Mouse (Mus musculus) lung, postnatal 36 days (tissue): ENCODE data around the gene Ckb.

ENCODE experiments used
- DNase-seq: peaks from one replicate; pipeline ENCODE4 v3.0.0; 2022; ENCODE audit warnings: mixed read lengths

Gene Ckb

DNA sequence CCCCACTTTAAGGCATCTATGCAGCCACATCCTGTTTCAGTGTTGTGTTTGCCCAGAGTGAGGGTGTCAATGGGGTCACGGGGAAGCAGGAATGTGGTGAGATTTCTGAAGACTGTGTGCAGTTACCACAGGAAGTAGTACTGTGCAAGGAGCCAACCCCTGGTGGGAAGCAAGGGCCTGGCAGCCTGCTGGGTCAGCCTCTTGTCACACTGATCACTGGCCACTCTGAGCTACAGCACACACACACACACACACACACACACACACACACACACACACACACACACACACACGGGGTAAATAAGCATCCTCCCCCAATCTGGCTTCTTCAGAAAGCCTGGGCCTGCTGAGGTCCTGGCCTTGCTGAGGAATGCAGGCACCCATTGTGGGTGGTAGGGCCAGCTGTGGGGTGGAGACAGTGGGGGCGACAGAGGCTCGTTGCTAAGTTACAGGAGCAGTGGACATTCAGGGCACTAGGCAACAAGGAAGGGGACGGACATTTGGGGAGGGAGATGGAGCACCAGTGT lies 19.3 kb upstream of the Ckb start:
- peak; percentile 56 for DNase-seq

DNA sequence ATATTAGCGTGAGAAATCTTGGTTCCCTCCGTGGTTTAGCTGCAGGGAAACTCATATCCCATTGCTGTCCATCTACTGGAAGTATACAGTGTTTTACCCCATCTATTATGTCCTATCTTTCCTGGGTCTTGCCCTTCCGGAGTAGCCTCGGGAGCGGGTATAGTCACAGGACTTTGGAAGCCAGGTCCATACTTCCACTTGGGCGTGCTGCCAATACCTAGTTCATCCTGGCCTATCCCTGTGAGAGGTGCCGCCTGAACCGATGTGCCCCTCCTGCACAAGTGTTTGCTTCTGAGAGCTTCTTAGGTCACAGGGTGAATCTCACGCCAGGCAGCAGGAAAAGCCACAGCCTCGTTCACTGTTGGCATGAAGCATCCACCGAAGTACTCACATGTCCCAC lies 17.3 kb upstream of the Ckb start:
- peak; percentile 50 for DNase-seq

DNA sequence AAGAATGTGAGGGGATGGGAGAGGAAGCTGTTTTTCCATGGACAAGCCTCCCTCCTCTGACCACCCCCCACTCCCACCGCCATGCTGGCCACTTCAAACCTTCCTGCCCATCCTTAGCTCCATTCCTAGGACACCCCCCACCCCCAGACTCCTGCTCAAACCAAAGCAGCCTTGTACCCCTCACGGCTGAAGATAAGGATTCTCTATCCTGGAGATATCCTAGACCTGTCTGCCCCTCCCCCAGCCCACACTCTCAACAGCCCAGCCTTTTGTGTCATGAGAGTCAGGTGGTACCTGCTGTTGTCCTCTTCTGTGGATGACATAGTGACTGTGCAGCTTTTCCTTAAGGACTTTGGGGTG lies 15.9 kb upstream of the Ckb start:
- no peak for DNase-seq

- DNase-seq = peak; percentile 71
These were observed 15.4 kb upstream of the Ckb start for GRCm38 (mm10) chr12:111687350-111688068.

DNA sequence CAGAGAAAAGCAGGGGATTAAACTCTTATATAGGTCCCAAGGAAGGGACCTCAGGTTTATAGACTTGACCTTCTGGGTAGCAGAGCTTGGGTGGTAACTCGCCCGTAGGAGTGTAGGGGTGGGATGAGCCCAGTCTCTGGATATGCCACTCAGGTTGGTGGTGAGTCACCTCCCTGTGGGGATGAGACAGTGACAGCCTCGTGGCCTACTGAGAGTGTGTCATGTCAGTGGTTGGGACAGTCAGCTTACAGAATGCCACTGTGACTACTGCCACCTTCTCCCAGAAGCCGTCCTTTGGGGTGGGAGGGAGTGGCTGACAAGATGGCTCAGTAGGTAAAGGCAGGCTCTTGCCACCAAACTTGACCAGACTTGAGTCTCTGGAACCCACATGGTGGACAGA lies 14.3 kb upstream of the Ckb start:
- no peak for DNase-seq

DNA sequence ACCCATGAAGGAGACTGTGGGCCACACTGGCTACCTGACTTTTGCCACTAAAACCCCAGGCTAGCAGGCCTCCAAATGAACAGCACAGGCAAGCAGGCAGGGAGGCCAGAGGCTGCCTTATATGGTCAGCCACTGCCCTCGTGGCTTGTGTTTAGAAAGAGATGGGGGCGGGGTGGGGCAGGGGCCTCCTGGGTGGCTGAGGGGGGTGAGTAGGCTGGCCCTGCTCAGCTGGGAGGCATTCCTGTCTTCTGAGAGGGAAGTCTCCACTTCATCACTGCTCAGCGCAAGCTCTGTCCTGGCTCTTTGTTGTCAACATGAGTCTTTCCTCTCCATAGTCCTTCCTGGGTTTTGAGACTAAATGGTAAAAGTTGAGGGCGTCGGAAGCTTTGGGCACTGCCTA lies 10.7 kb upstream of the Ckb start:
- no peak for DNase-seq

GRCm38 (mm10) chr12:111682003-111682402 lies 9.9 kb upstream of the Ckb start:
- DNase-seq = no peak

- no peak for DNase-seq
These were observed 9.2 kb upstream of the Ckb start for GRCm38 (mm10) chr12:111681305-111681704.

DNA sequence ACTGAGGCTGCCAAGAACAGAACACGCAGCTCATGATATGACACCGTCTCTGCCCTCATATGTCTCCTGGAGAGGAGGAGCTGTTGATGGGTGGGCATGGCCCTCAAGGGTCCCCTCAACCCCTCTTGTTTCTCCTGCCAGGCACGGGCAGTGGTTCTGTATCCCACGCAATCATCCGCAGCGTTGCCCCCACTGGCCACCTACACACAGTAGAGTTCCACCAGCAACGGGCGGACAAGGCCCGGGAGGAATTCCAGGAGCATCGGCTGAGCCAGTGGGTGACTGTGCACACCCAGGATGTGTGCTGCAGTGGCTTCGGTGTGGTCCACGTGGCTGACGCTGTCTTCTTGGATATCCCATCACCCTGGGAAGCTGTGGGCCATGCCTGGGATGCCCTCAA lies 8.5 kb upstream of the Ckb start:
- DNase-seq = no peak

DNA sequence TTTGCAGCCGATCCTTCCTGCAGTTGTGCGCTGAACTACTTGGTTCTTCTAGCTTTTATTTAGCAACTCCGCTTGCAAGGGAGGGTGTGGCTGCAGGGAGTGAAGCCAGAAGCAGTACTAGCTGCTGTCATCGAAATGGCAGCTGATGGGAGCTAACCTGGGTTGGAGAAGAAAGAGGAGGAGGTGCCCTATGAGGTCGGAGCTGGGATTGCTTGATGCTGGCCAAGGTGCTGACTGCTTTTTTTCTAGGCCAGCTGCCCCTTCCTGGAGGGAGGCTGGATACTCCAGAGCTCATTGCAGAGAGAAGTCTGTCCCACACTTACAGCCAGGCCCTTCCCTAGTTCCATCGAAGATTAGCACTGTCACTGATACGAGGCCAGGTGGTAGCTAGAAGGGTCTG lies 6.9 kb upstream of the Ckb start:
- DNase-seq = no peak

- DNase-seq = no peak
These were observed 6.5 kb upstream of the Ckb start for GRCm38 (mm10) chr12:111678670-111678933.

GRCm38 (mm10) chr12:111677882-111678669 lies 5.9 kb upstream of the Ckb start, which contains the start of gene Trmt61a:
Gene Trmt61a, plus strand, starts transcription at chr12:111678105.
- DNase-seq = peak; percentile 95

DNA sequence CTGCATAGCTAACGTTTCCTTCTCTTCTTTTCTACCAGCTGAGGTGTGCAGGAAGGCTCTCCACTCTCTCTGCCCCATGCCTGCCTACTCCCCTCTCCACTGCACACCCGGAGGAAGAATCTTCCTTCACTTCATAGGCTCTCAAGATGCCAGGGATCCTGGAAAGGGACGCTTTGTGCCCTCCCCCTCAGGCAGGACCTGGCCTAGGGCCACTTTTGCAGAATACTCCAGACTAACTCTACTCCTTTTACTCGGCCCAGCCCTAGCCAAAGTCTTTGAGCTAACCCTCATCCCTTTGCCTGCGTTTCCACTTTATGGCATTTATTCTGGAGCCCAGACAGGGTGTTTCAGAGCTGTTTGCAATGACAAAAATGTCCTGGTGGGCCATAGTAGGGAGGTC lies 5.3 kb upstream of the Ckb start:
- DNase-seq = no peak

DNA sequence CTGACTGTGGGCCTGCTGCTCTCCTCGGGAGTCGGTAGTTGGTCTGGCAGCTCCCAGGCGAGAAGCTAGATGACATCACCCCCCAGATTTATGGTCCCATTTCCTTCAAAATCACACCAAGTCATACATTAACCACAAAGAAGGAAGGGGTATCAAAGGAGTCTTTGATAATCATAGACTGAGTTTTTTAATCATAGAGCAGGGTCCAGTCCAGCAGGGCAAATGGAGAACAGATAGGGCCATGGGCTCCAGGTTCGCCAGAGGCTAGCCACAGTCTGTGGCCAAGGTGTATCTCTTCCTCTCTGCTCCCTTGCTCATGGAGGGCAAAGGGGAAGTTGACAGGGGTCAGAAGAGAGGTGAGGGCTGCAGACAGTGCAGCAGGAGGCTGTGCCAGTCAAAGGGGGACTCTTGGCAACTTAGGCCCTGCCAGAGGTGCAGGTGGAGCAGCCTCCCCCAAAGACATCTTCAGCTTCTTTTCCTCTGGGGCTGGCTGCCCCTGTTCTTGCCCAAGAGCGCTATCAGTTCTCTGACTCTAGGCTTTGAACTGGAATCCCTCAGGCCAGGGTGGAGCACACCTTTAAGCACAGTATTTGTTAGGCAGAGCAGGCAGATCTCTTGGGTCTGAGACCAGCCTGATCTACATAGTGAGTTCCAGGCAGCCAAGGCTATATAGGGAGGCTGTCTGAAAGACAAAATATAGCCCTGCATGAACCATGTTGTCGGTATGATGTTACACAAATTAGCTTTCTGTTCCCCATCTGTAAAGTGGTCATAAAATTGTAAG lies 3.9 kb upstream of the Ckb start:
- no peak for DNase-seq

DNA sequence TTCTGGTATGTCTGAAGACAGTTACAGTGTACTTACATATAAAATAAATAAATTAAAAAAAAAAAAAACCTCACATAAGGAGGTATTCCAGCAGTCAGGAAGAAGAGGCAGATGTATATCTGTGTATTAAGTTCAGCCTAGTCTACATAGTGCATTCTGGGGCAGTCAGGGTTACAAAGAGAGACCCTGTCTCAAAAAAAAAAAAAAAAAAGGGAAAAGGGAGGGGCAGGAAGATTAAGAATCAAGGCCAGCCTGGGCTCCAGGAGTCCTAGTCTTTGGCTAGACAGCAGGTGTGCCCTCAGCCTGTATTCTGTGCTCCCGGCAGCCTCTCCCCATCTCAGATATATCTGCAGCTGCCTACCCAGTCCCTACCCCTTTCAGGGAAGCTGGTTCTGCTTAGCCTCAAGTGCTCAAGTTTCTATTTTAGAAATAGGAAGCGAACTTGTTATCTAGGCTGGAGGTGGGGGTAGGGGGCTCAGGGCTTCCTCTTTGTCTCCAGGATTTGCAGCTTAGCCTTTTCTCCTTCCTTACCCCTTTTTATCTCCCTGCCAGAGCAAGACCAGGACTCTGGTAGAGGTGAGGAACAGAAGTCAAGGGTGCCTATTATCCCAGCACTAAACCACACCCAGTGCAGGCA lies 2.8 kb upstream of the Ckb start:
- DNase-seq = no peak

- DNase-seq = no peak
These were observed 443 bp upstream of the Ckb start for GRCm38 (mm10) chr12:111672581-111672980.

- DNase-seq = peak; percentile 72
These were observed 671 bp downstream of the Ckb start for GRCm38 (mm10) chr12:111671431-111671902.

GRCm38 (mm10) chr12:111670976-111671375 lies 1.2 kb downstream of the Ckb start:
- DNase-seq = no peak

DNA sequence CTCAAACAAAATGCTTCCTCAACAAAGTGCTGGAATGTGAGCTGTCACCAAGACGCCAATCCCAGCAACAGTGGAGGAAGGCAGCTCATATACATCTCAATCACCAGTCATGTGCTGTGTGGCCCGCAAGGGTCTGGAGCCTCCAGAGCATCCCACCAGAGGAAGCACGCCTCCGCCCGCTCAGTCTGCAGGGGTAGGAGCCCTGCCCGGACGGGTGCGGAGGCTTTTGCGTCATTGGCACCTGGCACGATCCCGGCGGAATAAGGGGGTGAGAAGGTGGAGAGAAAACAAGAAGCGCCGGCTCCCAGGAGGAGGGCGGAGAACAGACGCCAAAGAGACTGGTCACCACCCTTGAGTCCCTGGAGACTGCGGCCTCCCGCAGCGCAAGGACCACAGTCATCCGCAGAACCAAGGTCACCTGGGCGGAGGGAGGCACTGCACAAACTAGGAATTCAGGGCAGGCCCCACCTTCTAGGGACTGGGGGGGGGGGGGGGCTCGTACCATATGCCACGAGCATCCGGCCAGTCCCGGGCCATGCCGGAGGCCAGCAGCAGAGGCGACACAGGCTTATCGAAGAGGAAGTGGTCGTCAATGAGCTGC lies 1.7 kb downstream of the Ckb start:
- DNase-seq = peak; percentile 32

DNA sequence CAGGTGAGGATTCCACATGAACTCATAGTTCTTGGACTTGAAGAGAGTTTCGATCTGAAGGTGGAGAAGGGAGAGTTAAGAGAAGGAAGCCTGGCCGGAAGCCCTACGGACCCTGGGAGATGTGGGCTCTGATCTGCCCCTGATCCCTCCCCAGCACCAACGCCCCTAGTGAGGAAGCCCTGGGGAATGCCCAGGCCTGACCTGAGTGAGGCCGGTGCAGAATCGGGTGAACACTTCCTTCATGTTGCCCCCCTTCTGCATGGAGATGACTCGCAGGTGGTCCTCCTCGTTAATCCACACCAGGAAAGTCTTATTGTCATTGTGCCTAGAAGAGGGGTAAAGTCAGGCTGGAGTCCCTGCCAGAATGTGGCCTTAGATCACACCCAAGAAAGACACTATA lies 2.2 kb downstream of the Ckb start:
- no peak for DNase-seq

DNA sequence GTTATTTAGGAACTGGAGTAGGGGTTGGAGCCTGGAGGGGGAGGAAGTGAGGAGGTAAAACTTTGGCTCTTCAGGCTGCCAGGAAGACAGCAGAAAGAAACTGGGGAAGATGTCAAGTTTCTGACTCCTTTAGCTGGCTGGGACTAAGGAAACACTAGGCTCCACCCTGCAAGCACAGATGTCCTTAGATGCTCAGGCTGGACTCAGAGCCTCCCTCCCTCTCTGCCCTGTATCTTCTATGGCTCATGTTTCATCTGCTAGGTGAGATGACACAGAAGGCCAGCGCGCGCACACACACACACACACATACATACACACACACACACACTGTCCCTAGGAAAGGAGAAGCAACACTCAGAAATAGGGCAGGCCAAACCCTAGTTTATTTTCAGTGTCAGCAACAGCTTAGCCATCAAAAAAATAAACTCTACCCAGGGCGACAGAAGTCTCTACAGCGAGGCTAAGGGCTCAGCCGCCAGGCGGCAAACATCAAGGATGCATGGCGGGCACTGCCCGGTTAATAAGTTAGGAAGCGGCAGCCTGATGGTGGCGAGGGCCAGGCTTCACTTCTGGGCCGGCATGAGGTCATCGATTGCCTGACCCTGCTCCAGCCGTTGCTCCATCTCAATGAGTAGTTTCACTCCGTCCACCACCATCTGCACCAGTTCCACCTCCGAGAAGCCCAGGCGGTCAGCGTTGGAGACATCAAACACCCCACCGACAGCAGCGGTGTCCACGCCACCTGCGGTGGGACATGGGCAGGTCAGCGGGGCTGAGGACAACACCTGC lies 2.9 kb downstream of the Ckb start:
- peak; percentile 65 for DNase-seq

- DNase-seq = peak; percentile 99
These were observed 3.7 kb downstream of the Ckb start for GRCm38 (mm10) chr12:111668457-111668912.
